Mouse (Mus musculus) lung, embryonic 14.5 days (tissue): ENCODE measurements around the gene Scrn3. TPM values are rescaled to one million over a fixed set of nuclear protein-coding genes. Genes with fewer than 3 reads are reported as not detected.

Experiments
- ATAC-seq: fragments of 200-750 bp; cut with Nextera tagmentation; 2 replicates; pipeline ENCODE4 v1.8.0; 2017; ENCODE audit warnings: mild to moderate bottlenecking, moderate TSS enrichment, moderate library complexity; ENCODE audit not compliant: insufficient read depth
- DNase-seq: peaks from one replicate; pipeline ENCODE4 v3.0.0-alpha.2; 2015
- H3K27ac ChIP-seq: fragments of 300-500 bp; sonication (generic); 2 replicates; pipeline ENCODE4 v1.5.1; 2014; ENCODE audit warnings: low read depth, mild to moderate bottlenecking, moderate library complexity
- H3K27me3 ChIP-seq: fragments of 300-500 bp; sonication (generic); 2 replicates; pipeline ENCODE4 v1.6.1; 2014; ENCODE audit warnings: low read length, control low read depth; ENCODE audit not compliant: insufficient read depth
- H3K36me3 ChIP-seq: fragments of 300-500 bp; sonication (generic); 2 replicates; pipeline ENCODE4 v1.6.1; 2014; ENCODE audit warnings: control low read depth; ENCODE audit not compliant: insufficient read depth
- H3K4me1 ChIP-seq: fragments of 300-500 bp; sonication (generic); 2 replicates; pipeline ENCODE4 v1.6.1; 2014; ENCODE audit warnings: antibody characterized with exemption, control low read depth; ENCODE audit not compliant: insufficient read depth
- H3K4me2 ChIP-seq: fragments of 300-500 bp; sonication (generic); 2 replicates; pipeline ENCODE4 v1.6.1; 2014; ENCODE audit warnings: mild to moderate bottlenecking
- H3K4me3 ChIP-seq: fragments of 300-500 bp; sonication (generic); 2 replicates; pipeline ENCODE4 v1.5.1; 2014; ENCODE audit warnings: low read depth, low read length
- H3K9ac ChIP-seq: fragments of 300-500 bp; sonication (generic); 2 replicates; pipeline ENCODE4 v1.6.1; 2014
- H3K9me3 ChIP-seq: fragments of 300-500 bp; sonication (generic); 2 replicates; pipeline ENCODE4 v1.6.1; 2016; ENCODE audit warnings: low read depth, low read length, control low read depth
- CTCF ChIP-seq: IDR thresholded peaks from 2 replicates; pipeline ENCODE4 v1.5.1; 2016; ENCODE audit warnings: antibody characterized with exemption, low read depth
- WGBS: fragments of 180-500 bp; shearing (Covaris S2); extraction: QIAGEN DNeasy Blood & Tissue Kit; methylation state at CpG from one replicate; pipeline ENCODE4 v1.1.7; 2014; 5-methylcytosine and 5-hydroxymethylcytosine counted together
- polyA plus RNA-seq: library from polyadenylated mRNA; unstranded; fragments of >200 nt; fragmentation: Nextera tagmentation; extraction: Ambion mirVana; gene quantifications from 2 replicates; pipeline ENCODE4 v1.2.1, GENCODE M21; 2014

Gene Scrn3
- polyA plus RNA-seq, 1 experiment from 2014 or later, result 15.0 TPM

GRCm38 (mm10) chr2:73267231-73267630, 45.2 kb upstream of the Scrn3 start:
- no peak overlapping the region for H3K4me2 ChIP-seq
- H3K4me1 ChIP-seq, result peaks cover 6% of the 10 kb centered on the region; the same call in 1 of the 2 replicates
- TF ChIP-seq CTCF, result no peak
- WGBS, result 17% methylated on average over 3 of the region's 3 CpGs
- H3K27me3 ChIP-seq, result peaks cover 94% of the 10 kb centered on the region
- no peak overlapping the region for H3K27ac ChIP-seq
- no peak for ATAC-seq
- DNase-seq, result no peak
- H3K9ac ChIP-seq, result no peak overlapping the region
- no peaks in the 10 kb centered on the region for H3K9me3 ChIP-seq
- H3K4me3 ChIP-seq, result no peak overlapping the region
- H3K36me3 ChIP-seq, result no peaks in the 10 kb centered on the region

- H3K4me2 ChIP-seq, result no peak overlapping the region
- H3K27ac ChIP-seq, result no peak overlapping the region
- peaks cover 96% of the 10 kb centered on the region for H3K27me3 ChIP-seq
- H3K36me3 ChIP-seq, result no peaks in the 10 kb centered on the region
- no peaks in the 10 kb centered on the region for H3K9me3 ChIP-seq
- H3K4me1 ChIP-seq, result peaks cover 6% of the 10 kb centered on the region; the same call in 1 of the 2 replicates
- H3K9ac ChIP-seq, result no peak overlapping the region
- TF ChIP-seq CTCF, result no peak
- no peak overlapping the region for H3K4me3 ChIP-seq
- DNase-seq (no peak), ATAC-seq (no peak)
- WGBS, result 2% methylated on average over 4 of the region's 4 CpGs
Observed at GRCm38 (mm10) chr2:73267818-73268217, 44.6 kb upstream of the Scrn3 start.

- no peak overlapping the region for H3K9ac ChIP-seq
- 3% methylated on average over 12 of the region's 12 CpGs for WGBS
- DNase-seq (peak; percentile 33), ATAC-seq (no peak)
- no peaks in the 10 kb centered on the region for H3K9me3 ChIP-seq
- peaks cover 96% of the 10 kb centered on the region for H3K27me3 ChIP-seq
- H3K4me2 ChIP-seq, result no peak overlapping the region
- H3K4me1 ChIP-seq, result peaks cover 10% of the 10 kb centered on the region; the same call in 1 of the 2 replicates
- H3K4me3 ChIP-seq, result no peak overlapping the region
- TF ChIP-seq CTCF, result no peak
- H3K36me3 ChIP-seq, result no peaks in the 10 kb centered on the region
- no peak overlapping the region for H3K27ac ChIP-seq
Observed at GRCm38 (mm10) chr2:73268281-73268680, 44.1 kb upstream of the Scrn3 start.

GRCm38 (mm10) chr2:73268836-73269395, 43.5 kb upstream of the Scrn3 start:
- Histone ChIP-seq H3K9ac (no peak overlapping the region), H3K36me3 (no peaks in the 10 kb centered on the region), H3K4me3 (no peak overlapping the region), H3K4me1 (peaks cover 11% of the 10 kb centered on the region; the same call in 1 of the 2 replicates), H3K27me3 (peaks cover 96% of the 10 kb centered on the region), H3K4me2 (no peak overlapping the region), H3K27ac (no peak overlapping the region), H3K9me3 (no peaks in the 10 kb centered on the region)
- ATAC-seq (no peak), DNase-seq (peak; percentile 6)
- no peak for TF ChIP-seq CTCF
- WGBS, result 8% methylated on average over 8 of the region's 8 CpGs

- Histone ChIP-seq H3K4me2 (no peak overlapping the region), H3K4me3 (no peak overlapping the region), H3K27ac (no peak overlapping the region), H3K9ac (no peak overlapping the region), H3K36me3 (no peaks in the 10 kb centered on the region), H3K27me3 (peaks cover 96% of the 10 kb centered on the region), H3K9me3 (no peaks in the 10 kb centered on the region), H3K4me1 (0 out of 2 replicates have a peak, but pooled peaks cover 4% of the 10 kb centered on the region)
- DNase-seq, result peak; percentile 2
- TF ChIP-seq CTCF, result no peak
- under 1% methylated on average over 17 of the region's 17 CpGs for WGBS
- ATAC-seq, result no peak
Observed at GRCm38 (mm10) chr2:73269666-73270065, 42.7 kb upstream of the Scrn3 start.

- H3K4me1 ChIP-seq, result 0 out of 2 replicates have a peak, but pooled peaks cover 4% of the 10 kb centered on the region
- ATAC-seq, result no peak
Observed at GRCm38 (mm10) chr2:73270071-73270592, 42.3 kb upstream of the Scrn3 start.

GRCm38 (mm10) chr2:73270593-73271458, 41.6 kb upstream of the Scrn3 start:
- Histone ChIP-seq H3K4me3 (no peak overlapping the region), H3K4me2 (peak overlapping the region; percentile 10; the same call in 1 of the 2 replicates), H3K9ac (no peak overlapping the region), H3K27me3 (peaks cover 89% of the 10 kb centered on the region), H3K9me3 (no peaks in the 10 kb centered on the region), H3K4me1 (0 out of 2 replicates have a peak, but pooled peaks cover 4% of the 10 kb centered on the region), H3K27ac (no peak overlapping the region), H3K36me3 (no peaks in the 10 kb centered on the region)
- WGBS, result 1% methylated on average over 38 of the region's 38 CpGs
- no peak for TF ChIP-seq CTCF
- ATAC-seq, result no peak
- DNase-seq, result peak; percentile 49

More at GRCm38 (mm10) chr2:73270071-73270592, 42.3 kb upstream of the Scrn3 start:
- H3K4me3 ChIP-seq, result no peak overlapping the region
- H3K27me3 ChIP-seq, result peaks cover 93% of the 10 kb centered on the region
- no peak overlapping the region for H3K4me2 ChIP-seq
- H3K9me3 ChIP-seq, result no peaks in the 10 kb centered on the region
- H3K27ac ChIP-seq, result no peak overlapping the region
- H3K36me3 ChIP-seq, result no peaks in the 10 kb centered on the region
- H3K9ac ChIP-seq, result no peak overlapping the region
- TF ChIP-seq CTCF, result no peak
- peak; percentile 17 for DNase-seq
- WGBS, result 3% methylated on average over 14 of the region's 14 CpGs
